Mouse (Mus musculus): ENCODE results near the gene Neurod1.

DNA sequence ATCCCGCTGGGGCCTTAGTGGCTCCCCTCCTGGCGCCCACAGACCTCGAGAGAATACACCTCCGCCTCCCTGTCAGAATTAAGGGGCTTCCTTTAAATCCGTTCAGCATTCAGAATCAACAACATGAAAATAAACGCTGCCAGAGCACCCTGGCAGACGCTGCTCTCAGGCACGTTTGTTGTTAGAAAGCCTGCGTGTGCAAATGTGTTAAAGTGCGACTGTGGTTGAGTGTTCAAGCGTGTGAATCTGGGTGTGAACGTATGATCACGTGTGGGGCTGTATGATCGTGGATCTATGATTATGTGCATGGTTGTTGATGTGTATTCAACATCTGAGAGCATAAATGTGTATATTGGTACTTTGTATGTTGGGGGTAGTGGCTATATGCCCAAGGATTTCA lies 3.6 kb upstream of the Neurod1 start:
- no peak for TF ChIP-seq ZC3H11A (IDR thresholded peaks at IDR 0.05; ENCODE audit: low read depth, low read length)
- TF ChIP-seq CTCF (conservative IDR thresholded peaks at IDR 0.05 in 1 of 2, IDR thresholded peaks at IDR 0.05 in 1 of 2; ENCODE audit: low read depth in 2 of 2, low read length in 2 of 2) = no peak
- TF ChIP-seq POLR2A (IDR thresholded peaks at IDR 0.05; ENCODE audit: low read depth, low read length) = no peak
- no peak for TF ChIP-seq MXI1 (IDR thresholded peaks at IDR 0.05; ENCODE audit: low read depth, low read length)
- TF ChIP-seq E2F4 (IDR thresholded peaks at IDR 0.05; ENCODE audit: insufficient replicate concordance, low read depth, low read length) = no peak
- no peak for TF ChIP-seq ZKSCAN1 (IDR thresholded peaks at IDR 0.05; ENCODE audit: borderline replicate concordance, low read depth, low read length)
- TF ChIP-seq CHD2 (IDR thresholded peaks at IDR 0.05; ENCODE audit: low read length) = no peak
